Mouse (Mus musculus) adrenal gland, postnatal 4 days (tissue): ENCODE results near the gene Fam168b. TPM values are rescaled to one million over a fixed set of nuclear protein-coding genes. Genes with fewer than 3 reads are reported as not detected.

ENCODE experiments used
- DNase-seq, 2 experiments: peaks; one replicate each; pipeline ENCODE4 v3.0.0; 2021 to 2022; ENCODE audit warnings: low spot score in 2 of 2, mixed read lengths in 2 of 2
- long read RNA-seq, 2 experiments: library from polyadenylated mRNA; stranded (forward); transcript quantifications; one replicate each; pipeline ENCODE4 v2.0.0; 2021
- total RNA-seq, 2 experiments: library from RNA; stranded (reverse); gene quantifications; 2 replicates each; pipeline ENCODE4 v1.2.3; 2021

Fam168b gene
- total RNA-seq = 100 to 1,000 TPM; 164 to 170 TPM
- long read RNA-seq, experiment 1, full-length matches to known transcripts = 35 of 64 reads
- long read RNA-seq, experiment 1, partial matches to known transcripts = 3 of 64 reads
- long read RNA-seq, experiment 1, other reads (novel, unspliced or antisense) = 26 of 64 reads
- long read RNA-seq, experiment 2, full-length matches to known transcripts = 42 of 158 reads
- long read RNA-seq, experiment 2, partial matches to known transcripts = 22 of 158 reads
- long read RNA-seq, experiment 2, other reads (novel, unspliced or antisense) = 94 of 158 reads

DNA sequence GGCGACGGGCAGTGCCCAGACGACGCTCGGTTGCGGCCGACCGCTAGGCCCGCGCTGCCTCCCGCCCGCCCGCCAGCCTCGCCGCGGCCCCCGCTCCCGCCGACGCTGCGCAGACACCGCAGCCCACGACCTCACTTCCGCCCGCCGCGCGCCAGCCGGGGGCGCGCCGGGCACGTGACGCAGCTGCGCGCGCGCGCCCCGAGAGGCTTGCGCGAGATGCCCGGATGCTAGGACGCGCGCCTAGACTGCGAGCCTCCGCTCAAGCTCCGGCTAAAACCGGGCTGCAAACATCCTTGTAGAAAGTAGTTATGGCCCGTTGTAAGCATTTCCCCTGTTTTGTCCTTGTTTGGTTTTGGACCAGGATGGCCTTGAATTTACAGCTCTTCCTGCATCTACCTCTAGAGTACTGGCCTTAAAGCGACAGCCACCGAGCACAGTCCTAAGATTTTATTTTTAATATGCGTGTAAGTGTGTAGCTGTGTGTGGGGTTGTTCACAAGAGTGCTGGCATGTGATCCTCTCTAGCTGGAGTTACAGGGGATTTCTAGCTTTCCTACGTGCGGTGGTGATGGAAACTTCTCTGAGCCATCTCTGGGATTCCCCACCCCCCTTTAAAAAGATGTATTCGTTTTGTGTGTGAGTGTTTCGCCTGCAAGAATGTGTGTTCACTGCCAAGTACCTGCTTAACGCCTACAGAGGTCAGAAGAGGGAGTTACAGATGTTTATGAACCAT, at the start of gene Fam168b:
TSS of gene Fam168b (minus strand) at position 179 of the 732 bp plus-strand sequence.
- DNase-seq = peak; percentile 71 to 75

DNA sequence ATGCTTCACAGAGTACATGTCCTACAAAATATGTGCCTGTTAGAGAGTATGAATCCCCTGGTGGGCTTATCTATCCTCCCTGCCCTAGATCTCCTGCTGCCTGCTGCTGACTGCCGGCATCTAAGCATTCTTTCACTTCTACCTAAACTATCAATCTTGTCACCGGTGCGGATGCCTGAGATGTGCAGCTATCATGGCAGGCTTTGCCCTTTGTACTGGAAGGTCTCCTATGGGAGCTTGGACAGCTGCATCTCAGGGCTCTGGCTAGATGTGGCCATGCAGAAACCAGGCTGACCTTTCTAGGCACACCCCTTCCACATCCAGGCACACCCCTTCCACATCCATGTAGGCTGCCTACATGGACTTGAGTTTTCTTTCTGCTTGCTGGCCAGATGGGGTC, 49.6 kb upstream of the Fam168b start:
- no peak for DNase-seq

DNA sequence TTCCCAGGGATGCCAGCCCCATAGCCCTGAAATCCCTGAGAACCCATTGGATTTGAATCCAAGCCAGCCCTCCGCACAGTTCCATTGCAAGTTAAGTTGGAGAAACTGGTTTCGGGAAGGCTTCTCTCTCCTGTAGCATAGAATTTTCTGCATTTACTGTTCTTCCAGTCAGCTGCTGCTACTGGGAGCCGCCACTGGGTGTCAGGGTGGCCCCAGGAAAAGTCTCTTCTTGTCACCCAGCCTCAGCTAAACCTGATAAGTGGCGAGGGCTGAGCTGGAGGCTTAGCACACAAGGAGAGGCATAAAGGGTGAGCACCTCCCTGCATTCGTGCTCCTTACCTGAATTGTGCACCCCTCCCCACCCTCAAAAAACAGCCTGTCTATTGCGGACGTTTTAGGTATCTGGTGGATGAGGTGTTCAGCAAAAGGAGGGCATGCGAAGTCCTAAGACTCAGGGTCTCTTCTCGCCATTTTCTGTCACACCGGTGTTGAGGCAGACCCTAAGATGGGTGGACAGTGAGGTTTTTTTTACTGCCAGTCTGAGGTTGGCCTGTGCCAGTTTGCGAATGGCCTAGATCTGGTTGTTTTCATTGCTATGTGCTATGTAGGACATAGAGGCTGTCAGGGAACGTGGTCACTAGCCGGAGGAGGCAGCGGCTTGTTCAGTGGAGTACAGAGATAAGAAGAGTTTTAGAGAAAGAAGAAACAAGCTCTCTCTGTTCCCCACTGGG, 48.9 kb upstream of the Fam168b start:
- no peak for DNase-seq

DNA sequence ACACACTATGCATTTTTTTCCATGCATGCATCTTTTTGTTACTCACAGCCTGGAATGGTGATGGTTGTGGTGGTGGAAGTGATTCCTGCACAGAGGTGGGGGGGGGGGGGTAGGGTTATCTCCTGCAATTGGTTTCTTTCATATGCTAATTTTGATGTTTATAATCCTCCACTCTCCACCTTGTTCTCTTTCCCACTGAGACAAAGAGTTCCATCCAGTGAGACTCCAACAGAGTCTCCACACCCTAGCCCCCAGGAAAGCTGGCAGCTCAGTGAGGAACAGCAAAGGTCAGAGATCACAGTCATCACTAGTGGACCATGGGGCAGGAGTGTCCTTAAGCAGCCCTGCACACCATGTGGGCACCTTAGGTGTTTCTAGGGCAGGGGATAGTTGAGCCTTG, 40.9 kb upstream of the Fam168b start:
- DNase-seq = no peak

DNA sequence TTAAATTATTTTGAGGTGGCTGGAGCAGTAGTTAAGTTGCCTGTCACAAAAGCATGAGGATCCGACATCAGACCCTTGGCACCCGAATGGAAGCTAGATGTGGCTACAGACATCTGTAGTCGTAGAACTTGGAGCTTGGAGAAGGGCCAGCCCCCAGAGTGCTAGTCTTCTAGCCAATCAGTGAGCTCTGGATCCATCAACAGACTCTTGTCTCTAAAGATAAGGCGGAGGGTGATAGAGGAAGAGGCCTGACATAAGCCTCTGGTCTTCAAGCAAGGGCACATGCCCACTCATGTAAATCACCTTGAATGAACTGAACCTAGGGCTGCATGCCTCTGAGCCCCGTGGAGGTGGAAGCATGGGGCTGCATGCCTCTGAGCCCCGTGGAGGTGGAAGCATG, 36.7 kb upstream of the Fam168b start:
- peak in 1 of 2 experiments; percentile 1 for DNase-seq

DNA sequence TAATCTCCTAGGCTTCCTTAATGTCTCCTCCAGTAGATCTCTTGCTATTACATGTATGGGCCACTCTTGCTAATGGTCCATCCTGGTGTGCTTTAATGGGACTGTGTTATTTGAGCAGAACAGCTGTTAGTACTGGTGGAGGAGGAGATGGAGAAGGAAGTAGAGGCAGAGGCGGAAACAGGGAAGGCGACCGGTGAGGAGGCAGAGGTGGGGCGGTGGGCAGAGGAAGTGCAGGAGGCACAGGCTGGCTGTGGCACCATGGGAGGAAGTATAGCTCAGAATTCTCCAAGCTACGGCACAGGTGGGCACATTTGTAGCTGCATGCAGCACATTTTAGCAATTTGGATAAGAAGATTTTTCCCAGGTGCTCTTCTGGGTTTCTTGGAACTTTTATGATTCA, 30.7 kb upstream of the Fam168b start:
- no peak for DNase-seq

DNA sequence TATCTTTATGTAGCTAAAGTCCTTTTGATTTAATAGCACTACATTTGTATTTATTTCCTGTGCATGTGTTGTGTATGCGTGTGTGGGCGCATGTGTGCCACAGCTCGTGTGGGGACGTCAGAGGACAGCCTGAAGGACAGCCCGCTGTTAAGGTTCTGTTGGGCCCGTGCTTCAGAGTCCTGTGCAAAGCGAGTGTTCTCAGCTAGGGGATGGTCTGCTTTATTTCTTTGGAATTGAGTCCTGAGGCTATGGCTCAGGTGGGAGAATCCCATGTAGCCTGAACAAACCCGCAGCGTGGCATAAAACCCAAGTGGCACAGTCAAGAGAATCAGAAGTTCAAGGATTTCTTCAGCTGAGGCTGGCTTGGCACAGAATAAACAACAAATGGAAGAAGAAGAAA, 28.3 kb upstream of the Fam168b start:
- DNase-seq = no peak

DNA sequence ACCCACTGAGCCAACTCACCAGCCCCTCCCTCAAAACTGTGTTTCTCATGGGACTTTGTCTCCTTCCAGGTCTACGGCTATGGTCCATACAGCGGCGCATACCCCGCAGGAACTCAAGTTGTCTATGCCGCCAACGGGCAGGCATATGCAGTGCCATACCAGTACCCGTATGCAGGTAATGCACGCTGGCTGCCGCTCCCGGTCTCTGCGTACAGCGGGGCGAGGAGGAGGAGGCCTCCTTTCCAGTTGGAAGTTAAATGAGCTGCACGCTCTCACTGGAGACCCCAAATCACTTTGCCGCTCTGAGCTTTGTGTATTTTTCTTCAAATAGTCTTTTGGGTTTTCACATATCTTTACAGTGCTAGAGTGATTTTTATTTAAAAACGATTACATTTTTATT, 26.4 kb upstream of the Fam168b start:
- no peak for DNase-seq

DNA sequence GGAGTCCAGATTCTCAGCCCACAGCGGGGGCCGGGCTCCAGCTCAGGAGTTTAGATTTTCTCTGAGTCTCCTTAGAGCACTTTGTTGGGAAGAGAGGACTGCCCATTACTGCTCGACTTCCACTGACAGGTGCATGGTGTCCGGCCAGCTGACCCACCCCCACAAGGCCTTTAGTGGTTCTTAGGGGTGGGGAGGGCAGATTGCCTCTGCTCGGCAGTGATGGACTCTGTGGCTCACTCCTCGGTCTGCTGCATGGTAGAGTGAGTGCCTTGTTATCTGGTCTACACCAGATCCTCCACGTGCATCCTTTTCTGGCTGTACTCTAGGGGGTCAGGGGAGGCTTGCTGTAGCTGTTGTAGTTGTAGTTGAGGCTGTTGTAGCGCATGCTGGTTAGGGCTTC, 25.5 kb upstream of the Fam168b start:
- DNase-seq = no peak

DNA sequence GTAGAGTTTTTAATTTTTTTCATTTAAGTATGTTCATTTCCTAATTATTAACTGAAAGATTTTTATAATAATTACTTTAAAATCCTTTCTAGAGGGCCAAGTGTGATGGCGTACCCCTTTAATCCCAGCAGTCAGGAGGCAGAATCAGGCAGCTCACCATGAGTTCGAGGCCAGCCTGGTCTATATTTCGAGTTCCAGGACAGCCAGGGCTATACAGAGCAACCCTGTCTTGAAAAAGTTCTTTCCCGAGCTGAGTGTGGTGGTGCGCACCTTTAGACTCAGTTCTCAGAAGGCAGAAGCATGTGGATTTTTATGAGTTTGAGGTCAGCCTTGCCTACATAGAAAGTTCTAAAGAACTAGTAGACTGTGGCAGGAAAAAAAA, 24.7 kb upstream of the Fam168b start:
- no peak for DNase-seq

DNA sequence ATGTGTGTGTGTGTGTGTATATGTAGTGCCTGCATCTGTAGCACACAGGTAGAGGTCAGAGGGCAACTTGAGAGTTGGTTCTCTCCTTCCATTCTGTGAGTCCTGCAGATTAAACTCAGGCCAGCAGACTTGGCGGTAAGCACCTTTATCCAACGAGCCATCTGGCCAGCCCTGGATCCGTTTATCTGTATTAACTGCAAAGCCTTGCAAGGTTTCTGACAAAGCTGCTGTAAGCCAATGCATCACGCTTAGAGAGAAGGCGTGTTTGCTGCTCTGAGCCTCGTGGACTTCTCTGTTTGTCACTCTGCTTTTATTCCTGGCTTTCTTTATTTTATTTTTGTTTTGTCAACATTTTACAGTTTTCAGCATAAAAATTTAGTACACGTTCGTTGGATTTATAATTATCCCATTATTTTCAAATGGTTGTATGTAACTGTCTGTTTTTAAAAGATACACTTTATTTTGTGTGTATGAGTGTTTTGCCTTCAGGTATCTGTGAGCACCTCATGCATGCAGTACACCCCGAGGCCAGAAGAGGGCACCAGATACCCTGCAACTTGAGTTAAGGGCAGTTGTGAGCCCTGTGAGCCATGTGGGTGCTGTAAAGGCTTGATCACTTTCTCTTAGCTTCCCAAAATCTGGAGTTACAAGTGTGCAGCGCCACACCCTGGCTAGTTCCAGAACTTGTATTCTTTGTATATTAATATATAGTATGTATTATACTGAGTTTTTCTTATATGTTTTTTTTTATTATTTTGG, 24.1 kb upstream of the Fam168b start:
- DNase-seq = peak; percentile 63 to 87

DNA sequence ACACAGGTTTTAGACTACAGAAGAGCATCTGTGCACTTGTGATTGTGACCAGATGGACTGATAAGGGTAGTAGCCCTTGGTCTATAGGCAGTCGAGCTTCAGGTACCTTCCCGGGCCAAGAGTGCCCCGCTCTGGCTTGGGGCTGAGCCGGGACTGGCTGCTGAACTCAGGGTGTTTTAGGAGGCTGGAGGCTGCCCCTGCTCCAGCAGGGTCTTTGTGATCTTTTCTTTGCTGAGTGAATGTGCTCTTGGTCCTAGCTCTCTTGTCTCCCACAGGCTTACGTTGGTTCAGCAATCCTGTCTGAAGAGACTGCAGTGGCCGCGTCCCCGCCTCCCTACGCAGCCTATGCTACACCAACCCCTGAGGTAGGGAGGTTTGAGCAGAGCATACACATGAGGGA, 23.0 kb upstream of the Fam168b start:
- no peak for DNase-seq

DNA sequence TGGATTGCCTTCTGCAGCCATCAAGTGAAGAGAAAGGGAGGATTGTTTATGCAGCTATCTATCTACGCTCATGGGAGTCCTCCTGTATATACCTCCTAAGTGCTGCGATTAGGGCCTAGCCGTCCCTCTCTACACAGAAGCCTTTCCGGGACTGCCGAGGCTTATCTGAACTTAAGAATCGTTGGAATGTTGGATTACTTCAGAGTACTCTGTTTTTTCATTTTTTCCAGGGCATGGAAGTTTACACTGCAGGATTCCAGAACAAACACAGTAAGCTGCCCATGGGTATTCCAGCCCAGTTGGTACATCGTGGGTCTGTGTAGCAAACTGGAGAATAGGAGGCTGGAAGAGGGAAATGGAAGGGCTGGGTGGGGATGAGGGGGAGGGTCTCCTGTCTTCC, 21.4 kb upstream of the Fam168b start:
- no peak for DNase-seq

DNA sequence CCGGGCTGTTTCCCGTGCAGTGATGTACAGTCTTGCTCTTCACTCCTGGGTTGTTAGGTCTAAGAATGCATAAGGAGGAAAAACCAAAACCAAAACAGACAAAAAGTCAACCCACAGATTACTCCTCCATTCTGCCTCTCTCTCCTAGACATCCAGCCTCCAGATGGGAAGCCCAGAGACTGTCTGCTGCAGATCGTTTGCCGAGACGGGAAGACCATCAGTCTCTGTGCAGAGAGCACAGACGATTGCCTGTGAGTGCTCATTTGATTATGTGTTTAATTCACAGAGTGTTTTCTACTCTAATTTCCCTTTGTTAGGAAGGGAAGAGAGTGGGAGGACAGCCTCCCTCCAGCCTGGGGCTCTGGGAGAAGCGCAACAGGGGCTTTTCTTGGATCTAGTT, 20.5 kb upstream of the Fam168b start:
- no peak for DNase-seq

DNA sequence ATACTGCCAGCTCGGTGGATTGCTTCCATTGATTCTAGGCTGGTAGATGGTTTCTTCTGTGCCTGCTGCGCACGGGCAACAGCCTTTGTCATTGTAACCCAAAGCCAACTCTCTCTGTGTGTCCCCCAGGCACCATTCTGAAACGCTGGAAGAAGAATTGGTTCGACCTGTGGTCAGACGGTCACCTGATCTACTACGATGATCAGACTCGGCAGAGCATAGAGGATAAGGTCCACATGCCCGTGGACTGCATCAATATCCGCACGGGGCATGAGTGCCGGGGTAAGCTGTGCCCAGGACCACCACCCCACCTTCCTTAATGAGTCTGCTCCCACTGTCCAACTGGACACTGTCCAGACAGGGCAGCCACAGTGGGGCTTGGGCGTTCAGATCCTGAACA, 20.0 kb upstream of the Fam168b start:
- DNase-seq = no peak

DNA sequence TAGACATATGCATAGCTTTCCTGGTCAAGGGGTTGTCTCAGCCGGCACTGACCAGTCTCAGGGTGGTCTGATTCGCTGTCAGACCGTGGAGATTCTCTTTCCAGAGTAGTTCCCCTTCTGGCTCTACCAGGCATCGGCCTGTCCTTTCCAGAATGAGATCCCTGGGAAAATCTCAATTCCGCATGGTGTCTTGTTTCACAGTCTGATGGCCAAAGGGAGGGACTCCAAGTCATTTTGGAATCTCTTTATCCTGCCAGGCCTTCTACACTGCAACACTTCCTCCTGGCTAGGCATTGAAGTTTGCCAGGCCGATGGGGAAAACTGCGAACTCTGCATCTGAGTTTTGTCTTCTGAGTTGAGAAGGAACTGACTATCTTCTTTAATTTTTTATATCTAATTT, 17.3 kb upstream of the Fam168b start:
- DNase-seq = no peak

DNA sequence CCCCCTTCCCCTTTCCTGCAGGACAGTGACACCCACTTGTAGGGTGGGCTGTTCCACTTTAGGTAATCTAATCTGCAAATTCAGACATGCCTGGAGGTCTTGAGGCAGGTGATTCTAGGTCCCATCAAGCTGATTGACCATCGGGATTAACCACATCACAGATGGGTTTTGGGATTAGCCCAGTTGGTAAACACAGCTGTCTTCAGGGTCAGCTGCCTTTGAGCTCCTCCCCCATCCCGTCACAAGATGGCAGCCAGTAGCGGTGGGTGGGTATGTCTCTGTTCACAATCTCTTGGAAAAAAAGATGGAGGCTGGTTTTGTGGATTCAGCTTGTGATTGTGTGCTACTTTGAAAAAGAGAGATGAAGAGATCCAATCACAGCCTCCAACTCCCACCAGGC, 16.9 kb upstream of the Fam168b start:
- no peak for DNase-seq

DNA sequence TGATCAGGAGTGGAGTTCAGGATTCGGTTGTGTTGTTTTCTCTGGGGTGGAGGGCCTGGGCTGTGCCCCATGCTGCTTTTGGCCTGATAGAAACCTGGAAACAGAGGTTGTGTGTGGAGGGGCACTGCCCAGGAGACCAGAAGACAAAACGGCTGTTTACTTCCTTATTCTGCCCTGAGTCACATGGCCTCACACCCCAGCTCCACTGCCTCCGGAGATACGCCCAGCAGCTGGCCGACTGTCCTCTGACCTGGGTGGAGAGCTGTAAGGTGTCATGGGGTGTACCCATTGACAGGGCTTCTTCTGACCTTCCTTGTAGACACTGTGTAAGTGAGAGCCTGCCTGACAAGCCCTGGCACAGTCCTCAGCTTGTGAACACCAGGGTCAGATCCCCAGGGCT, 15.8 kb upstream of the Fam168b start:
- DNase-seq = no peak

DNA sequence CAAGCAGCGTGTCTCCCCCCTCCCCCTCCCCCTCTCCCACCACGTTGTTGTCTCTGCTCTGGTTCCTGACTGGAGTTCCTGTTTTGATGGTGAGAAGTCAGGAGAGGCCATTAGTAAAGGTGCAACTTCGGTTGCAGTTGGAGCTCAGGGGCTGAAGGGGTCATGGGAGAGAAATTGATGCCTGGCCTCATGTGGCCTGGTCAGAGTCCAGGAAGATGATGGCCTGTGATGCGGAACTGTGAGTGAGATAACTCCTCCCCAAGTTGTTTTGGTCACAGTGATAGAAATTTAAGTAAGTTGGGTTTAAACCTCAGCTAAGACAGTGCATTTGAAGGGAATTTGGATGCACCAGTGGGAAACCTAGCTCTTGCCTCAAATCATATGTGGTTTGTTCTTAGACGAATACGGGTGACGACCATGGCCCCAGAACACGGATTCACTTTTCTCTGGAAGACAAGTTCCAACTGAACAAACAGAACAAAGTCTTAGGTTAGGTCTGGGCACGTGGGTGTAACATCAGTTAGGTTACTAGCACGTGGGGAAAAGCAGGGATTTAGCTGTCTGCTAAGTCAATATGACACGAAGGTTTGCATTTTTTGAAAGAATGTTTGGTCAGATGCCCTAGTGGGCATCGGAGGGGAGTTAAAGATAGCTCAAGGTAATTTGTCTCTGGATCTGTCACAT, 12.3 kb upstream of the Fam168b start:
- no peak for DNase-seq

DNA sequence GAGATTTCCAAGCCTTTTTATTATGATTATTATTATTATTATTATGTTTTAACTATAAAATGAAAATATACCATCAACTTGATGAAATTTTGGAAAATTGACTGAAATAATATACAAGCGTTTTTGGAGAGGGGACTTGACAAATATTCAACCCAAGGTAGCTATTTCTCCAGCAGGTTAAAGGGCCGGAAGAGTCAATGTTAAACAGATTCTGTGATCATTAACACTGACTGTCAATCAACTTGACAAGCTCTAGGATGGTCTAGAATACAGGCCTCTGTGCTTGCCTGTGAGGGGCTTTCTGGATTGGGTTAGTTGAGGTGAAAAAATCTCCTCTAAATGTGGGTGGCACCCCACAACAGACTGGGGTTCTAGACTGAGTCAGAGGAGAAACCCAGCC, 10.9 kb upstream of the Fam168b start:
- no peak for DNase-seq
